Mouse (Mus musculus): ENCODE data around the gene Hras. TPM values are rescaled to one million over a fixed set of nuclear protein-coding genes. Genes with fewer than 3 reads are reported as not detected.

The Hras gene
- polyA plus RNA-seq, 1 experiment from 2014 or later: 97.4 TPM

DNA sequence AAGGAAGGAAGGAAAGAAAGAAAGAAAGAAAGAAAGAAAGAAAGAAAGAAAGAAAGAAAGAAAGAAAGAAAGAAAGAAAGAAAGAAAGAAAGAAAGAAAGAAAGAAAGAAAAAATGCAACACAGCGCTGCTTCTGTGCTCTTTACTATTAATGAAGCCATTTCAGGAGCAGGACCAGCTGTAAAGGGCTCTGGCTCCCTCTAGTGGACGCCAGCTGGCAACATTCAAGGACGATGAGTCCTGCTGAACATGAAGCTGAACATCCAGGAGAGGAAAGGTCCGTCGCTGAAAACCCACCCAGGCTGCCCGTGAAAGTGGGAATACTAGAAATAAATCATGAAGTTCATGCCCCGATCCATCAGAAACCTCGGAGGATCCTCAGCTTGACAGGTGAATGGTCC, 17.6 kb downstream of the Hras start:
- Histone ChIP-seq H3K4me3 (ENCODE audit: low read depth, low read length) (no peak overlapping the region), H3K36me3 (ENCODE audit: insufficient read depth) (no peaks in the 10 kb centered on the region), H3K9ac (no peak overlapping the region), H3K4me2 (no peak overlapping the region), H3K27me3 (ENCODE audit: insufficient read depth, low read length) (no peaks in the 10 kb centered on the region), H3K27ac (ENCODE audit: low read depth) (no peak overlapping the region), H3K9me3 (ENCODE audit: low read depth, low read length) (no peaks in the 10 kb centered on the region), H3K4me1 (ENCODE audit: insufficient read depth) (peaks cover 9% of the 10 kb centered on the region; the same call in 1 of the 2 replicates)
- 1% methylated on average over 8 of the region's 8 CpGs for WGBS
- ATAC-seq (ENCODE audit: insufficient read depth) (no peak), DNase-seq (peak; percentile 97)
- TF ChIP-seq CTCF (IDR thresholded peaks at IDR 0.05; ENCODE audit: low read depth): peak; percentile 97

DNA sequence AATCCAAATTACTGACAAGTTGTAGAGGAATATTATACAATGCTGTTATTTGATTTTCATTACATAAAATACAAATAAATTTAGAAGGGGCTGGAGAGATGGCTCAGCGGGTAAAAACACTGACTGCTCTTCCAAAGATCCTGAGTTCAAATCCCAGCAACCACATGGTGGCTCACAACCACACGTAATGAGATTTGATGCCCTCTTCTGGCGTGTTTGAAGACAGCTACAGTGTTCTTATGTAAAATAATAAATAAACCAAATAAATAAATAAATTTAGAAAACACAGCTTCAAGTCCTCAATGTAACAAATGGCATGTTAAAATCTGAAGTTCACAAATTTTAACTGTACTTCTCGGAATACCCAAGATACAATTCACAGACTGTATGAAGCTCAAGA, 18.7 kb downstream of the Hras start:
- Histone ChIP-seq H3K27ac (ENCODE audit: low read depth) (no peak overlapping the region), H3K4me3 (ENCODE audit: low read depth, low read length) (no peak overlapping the region), H3K9ac (no peak overlapping the region), H3K9me3 (ENCODE audit: low read depth, low read length) (no peaks in the 10 kb centered on the region), H3K36me3 (ENCODE audit: insufficient read depth) (no peaks in the 10 kb centered on the region), H3K27me3 (ENCODE audit: insufficient read depth, low read length) (no peaks in the 10 kb centered on the region), H3K4me1 (ENCODE audit: insufficient read depth) (peaks cover 9% of the 10 kb centered on the region; the same call in 1 of the 2 replicates), H3K4me2 (no peak overlapping the region)
- WGBS: 85% methylated on average over 4 of the region's 4 CpGs
- DNase-seq: no peak
- peak; percentile 2; the same call in 1 of the 2 replicates for TF ChIP-seq CTCF (IDR thresholded peaks at IDR 0.05; ENCODE audit: low read depth)
- ATAC-seq (ENCODE audit: insufficient read depth): no peak

DNA sequence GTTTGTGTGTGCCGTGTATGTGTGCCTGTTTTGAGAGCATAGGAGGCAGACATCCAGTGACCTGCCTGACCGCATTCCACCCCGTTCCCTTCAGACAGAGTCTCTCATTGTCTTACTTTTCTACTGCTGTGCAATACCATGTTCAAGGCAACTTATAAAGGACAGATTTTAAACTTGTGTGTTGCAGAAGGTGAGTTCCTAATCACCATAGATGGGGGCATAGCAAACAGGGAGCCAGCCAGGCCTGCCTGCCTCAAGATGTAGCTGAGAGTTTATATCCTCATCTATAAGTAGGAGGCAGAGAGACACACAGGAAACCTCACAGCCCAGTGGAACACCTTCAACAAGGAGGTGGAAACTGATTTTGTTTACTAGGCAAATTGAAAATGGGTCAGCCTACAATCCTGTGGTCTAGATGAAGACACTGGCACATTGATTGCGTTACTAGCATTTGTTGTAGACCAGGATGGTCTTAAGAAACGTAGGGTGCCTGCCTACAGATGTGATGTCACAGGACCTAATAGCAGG, 20.4 kb downstream of the Hras start:
- Histone ChIP-seq H3K4me1 (ENCODE audit: insufficient read depth) (peaks cover 13% of the 10 kb centered on the region; the same call in 1 of the 2 replicates), H3K27me3 (ENCODE audit: insufficient read depth, low read length) (no peaks in the 10 kb centered on the region), H3K9me3 (ENCODE audit: low read depth, low read length) (no peaks in the 10 kb centered on the region), H3K9ac (peak overlapping the region; percentile 69), H3K27ac (ENCODE audit: low read depth) (peak overlapping the region; percentile 89), H3K4me2 (peak overlapping the region; percentile 79), H3K36me3 (ENCODE audit: insufficient read depth) (no peaks in the 10 kb centered on the region), H3K4me3 (ENCODE audit: low read depth, low read length) (peak overlapping the region; percentile 45)
- 67% methylated on average over 5 of the region's 5 CpGs for WGBS
- ATAC-seq (ENCODE audit: insufficient read depth) (no peak), DNase-seq (no peak)
- TF ChIP-seq CTCF (IDR thresholded peaks at IDR 0.05; ENCODE audit: low read depth): no peak

DNA sequence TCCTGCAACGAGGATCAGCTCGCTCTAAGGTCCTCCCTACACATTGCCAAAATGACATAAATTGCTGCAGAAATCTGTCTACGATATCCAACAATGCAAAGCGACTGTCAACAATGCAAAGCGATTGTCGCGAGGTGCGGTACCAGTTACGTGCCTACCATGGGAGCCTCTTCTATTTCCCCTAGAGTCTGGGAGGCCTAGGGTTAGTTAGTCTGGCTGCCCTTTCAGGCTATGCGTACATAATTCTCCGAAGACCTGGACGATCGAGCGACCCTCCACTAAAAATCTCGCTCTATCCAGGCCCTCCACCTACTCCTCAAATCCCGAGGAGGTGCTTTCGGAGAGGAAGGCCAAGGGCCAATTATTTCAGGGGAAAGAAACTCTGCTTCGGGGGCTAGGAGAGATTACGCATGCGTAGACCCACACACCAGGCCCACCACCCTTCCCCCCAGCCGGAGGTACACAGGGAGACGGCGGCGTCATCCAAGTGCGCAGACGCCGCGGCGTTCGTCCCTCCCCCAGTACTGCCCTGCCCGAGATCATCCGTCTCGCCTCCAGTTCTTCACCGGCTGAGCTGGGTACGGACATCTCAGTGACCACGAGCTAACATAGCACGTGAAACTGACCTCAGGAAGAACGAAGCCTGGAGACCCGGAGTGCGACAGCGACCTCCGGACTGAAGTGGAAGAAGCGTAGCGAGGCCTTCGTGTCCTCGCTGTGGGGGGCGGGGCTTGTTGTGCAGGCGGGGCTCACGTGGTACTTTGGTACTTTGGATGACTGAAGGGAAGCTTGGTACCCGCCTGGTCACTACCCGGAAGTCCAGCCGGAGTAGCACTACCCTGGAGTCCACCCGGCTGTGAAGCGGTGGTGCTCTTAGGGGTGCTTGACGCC, 21.4 kb downstream of the Hras start, which contains the start of gene Rnh1:
TSS of gene Rnh1 (minus strand) at position 742 of the 891 bp plus-strand sequence.
- WGBS: 3% methylated on average over 55 of the region's 55 CpGs
- Histone ChIP-seq H3K27ac (ENCODE audit: low read depth) (peak within 1 kb of the TSS; percentile 89), H3K4me2 (peak within 1 kb of the TSS; percentile 79), H3K4me1 (ENCODE audit: insufficient read depth) (peaks cover 20% of the 10 kb centered on the region), H3K9ac (peak within 1 kb of the TSS; percentile 69), H3K9me3 (ENCODE audit: low read depth, low read length) (no peaks in the 10 kb centered on the region), H3K27me3 (ENCODE audit: insufficient read depth, low read length) (no peaks in the 10 kb centered on the region), H3K36me3 (ENCODE audit: insufficient read depth) (no peaks in the 10 kb centered on the region), H3K4me3 (ENCODE audit: low read depth, low read length) (peak within 1 kb of the TSS; percentile 45)
- ATAC-seq (ENCODE audit: insufficient read depth) (peak; percentile 96), DNase-seq (peak; percentile 97)
- no peak; the same call in 1 of the 2 replicates for TF ChIP-seq CTCF (IDR thresholded peaks at IDR 0.05; ENCODE audit: low read depth)

DNA sequence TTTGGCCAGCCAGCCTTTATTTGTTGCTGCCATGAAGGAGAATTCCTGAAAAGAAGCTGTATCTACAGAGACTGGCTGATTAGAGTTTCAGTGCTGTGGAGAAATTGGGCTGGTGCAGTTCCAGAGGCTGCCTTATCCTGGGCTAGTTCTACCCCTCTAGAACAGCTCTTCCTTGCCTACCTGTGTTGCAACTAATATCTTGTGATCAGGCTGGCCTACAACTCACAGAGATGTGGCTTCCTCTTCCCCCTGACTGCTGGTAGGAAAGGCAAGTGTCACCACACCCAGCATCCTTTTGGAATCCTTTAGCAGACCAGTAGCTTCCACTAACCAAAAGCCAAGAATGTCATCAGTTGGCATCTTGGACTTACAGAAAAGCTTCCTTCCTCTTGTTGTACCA, 23.9 kb downstream of the Hras start:
- H3K27me3 ChIP-seq (ENCODE audit: insufficient read depth, low read length): no peaks in the 10 kb centered on the region
- no peak overlapping the region for H3K4me2 ChIP-seq
- H3K9ac ChIP-seq: no peak overlapping the region
- H3K27ac ChIP-seq (ENCODE audit: low read depth): peak overlapping the region; percentile 25; the same call in 1 of the 2 replicates
- no peak for ATAC-seq (ENCODE audit: insufficient read depth)
- no peak overlapping the region for H3K4me3 ChIP-seq (ENCODE audit: low read depth, low read length)
- DNase-seq: no peak
- H3K9me3 ChIP-seq (ENCODE audit: low read depth, low read length): no peaks in the 10 kb centered on the region
- H3K4me1 ChIP-seq (ENCODE audit: insufficient read depth): peaks cover 22% of the 10 kb centered on the region
- TF ChIP-seq CTCF (IDR thresholded peaks at IDR 0.05; ENCODE audit: low read depth): no peak
- H3K36me3 ChIP-seq (ENCODE audit: insufficient read depth): peaks cover 11% of the 10 kb centered on the region

DNA sequence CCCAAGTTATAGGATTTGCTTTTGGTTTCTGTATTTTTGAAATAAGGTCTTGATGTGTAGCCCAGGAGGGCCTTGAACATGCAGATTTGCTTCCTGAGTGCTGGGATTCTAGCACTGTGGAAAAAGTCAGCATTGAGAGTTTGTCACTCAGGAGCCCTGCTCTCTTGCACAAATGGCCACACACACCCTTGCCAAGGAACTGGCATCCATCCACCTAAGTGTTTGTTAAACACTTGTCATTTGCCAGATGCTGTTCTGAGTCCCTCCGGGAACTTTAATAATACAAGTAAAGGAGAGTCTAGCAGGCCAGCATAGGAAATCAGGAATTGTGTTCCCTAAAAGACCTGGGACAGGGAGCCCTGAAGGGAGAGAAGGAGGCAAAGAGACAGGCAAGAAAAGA, 24.5 kb downstream of the Hras start:
- peaks cover 22% of the 10 kb centered on the region for H3K4me1 ChIP-seq (ENCODE audit: insufficient read depth)
- peak overlapping the region; percentile 69; the same call in 1 of the 2 replicates for H3K9ac ChIP-seq
- H3K4me3 ChIP-seq (ENCODE audit: low read depth, low read length): no peak overlapping the region
- TF ChIP-seq CTCF (IDR thresholded peaks at IDR 0.05; ENCODE audit: low read depth): no peak
- H3K27ac ChIP-seq (ENCODE audit: low read depth): peak overlapping the region; percentile 25; the same call in 1 of the 2 replicates
- DNase-seq (peak; percentile 26), ATAC-seq (ENCODE audit: insufficient read depth) (no peak)
- peak overlapping the region; percentile 80 for H3K4me2 ChIP-seq
- H3K27me3 ChIP-seq (ENCODE audit: insufficient read depth, low read length): no peaks in the 10 kb centered on the region
- no peaks in the 10 kb centered on the region for H3K9me3 ChIP-seq (ENCODE audit: low read depth, low read length)
- peaks cover 14% of the 10 kb centered on the region for H3K36me3 ChIP-seq (ENCODE audit: insufficient read depth)
- WGBS: 32% methylated on average over 1 of the region's 1 CpGs

DNA sequence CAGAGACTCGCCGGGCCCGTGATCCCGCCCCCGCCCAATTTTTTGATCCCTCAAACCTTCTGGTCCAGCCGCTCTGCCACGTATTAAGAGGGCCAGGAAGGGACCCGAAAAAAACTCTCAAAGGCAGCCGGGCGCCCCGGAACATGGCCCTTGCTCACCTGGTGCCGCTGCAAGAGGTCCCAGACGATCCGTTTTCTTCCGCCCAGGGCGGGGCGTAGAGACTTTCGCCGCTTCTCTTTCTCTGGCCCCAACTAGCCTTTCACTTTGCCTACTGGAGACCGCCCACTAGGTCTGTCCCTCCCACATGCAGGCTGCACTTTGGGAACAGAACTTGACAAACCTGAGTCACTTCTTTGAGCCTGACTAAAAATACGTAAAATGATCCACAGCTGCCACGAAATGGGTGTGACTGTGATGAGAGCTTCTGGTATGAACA, 25.3 kb downstream of the Hras start:
- H3K4me2 ChIP-seq: peak overlapping the region; percentile 80
- H3K27ac ChIP-seq (ENCODE audit: low read depth): peak overlapping the region; percentile 83
- peak overlapping the region; percentile 49 for H3K4me3 ChIP-seq (ENCODE audit: low read depth, low read length)
- H3K9ac ChIP-seq: peak overlapping the region; percentile 69
- H3K36me3 ChIP-seq (ENCODE audit: insufficient read depth): peaks cover 22% of the 10 kb centered on the region
- ATAC-seq (ENCODE audit: insufficient read depth) (peak; percentile 40), DNase-seq (peak; percentile 84)
- no peak for TF ChIP-seq CTCF (IDR thresholded peaks at IDR 0.05; ENCODE audit: low read depth)
- WGBS: 2% methylated on average over 22 of the region's 22 CpGs
- H3K27me3 ChIP-seq (ENCODE audit: insufficient read depth, low read length): no peaks in the 10 kb centered on the region
- H3K9me3 ChIP-seq (ENCODE audit: low read depth, low read length): no peaks in the 10 kb centered on the region
- H3K4me1 ChIP-seq (ENCODE audit: insufficient read depth): peaks cover 20% of the 10 kb centered on the region

All from lung, embryonic 14.5 days (tissue).